Mouse (Mus musculus): ENCODE results near the gene Stn1. TPM values are rescaled to one million over a fixed set of nuclear protein-coding genes. Genes with fewer than 3 reads are reported as not detected.
A peak's percentile ranks its signal among the peaks of the same experiment; 100 is the strongest.

The Stn1 gene
- polyA plus RNA-seq, 1 experiment from 2014 or later, result 49.7 TPM

- Histone ChIP-seq H3K27me3 (ENCODE audit: control insufficient read depth, insufficient read depth, low read length) (no peaks in the 10 kb centered on the region), H3K36me3 (ENCODE audit: control insufficient read depth, insufficient read depth, low read length) (no peaks in the 10 kb centered on the region), H3K27ac (ENCODE audit: low read length) (no peak overlapping the region), H3K4me2 (ENCODE audit: low read depth, low read length) (no peak overlapping the region), H3K9ac (ENCODE audit: low read length) (no peak overlapping the region), H3K9me3 (replicated peaks; ENCODE audit: control insufficient read depth, low read length) (no peaks in the 10 kb centered on the region), H3K4me3 (replicated peaks; ENCODE audit: low read length) (no peak overlapping the region), H3K4me1 (ENCODE audit: control insufficient read depth, insufficient read depth, low read length) (peaks cover 62% of the 10 kb centered on the region)
- no peak for ATAC-seq (ENCODE audit: insufficient read depth, low FRiP score)
- WGBS, result 58% methylated on average over 13 of the region's 13 CpGs
Observed at GRCm38 (mm10) chr19:47457711-47458503, 79.4 kb downstream of the Stn1 start.

GRCm38 (mm10) chr19:47456021-47456420, 81.3 kb downstream of the Stn1 start:
- Histone ChIP-seq H3K9ac (ENCODE audit: low read length) (no peak overlapping the region), H3K9me3 (replicated peaks; ENCODE audit: control insufficient read depth, low read length) (no peaks in the 10 kb centered on the region), H3K4me2 (ENCODE audit: low read depth, low read length) (no peak overlapping the region), H3K27me3 (ENCODE audit: control insufficient read depth, insufficient read depth, low read length) (no peaks in the 10 kb centered on the region), H3K27ac (ENCODE audit: low read length) (no peak overlapping the region), H3K4me3 (replicated peaks; ENCODE audit: low read length) (no peak overlapping the region), H3K4me1 (ENCODE audit: control insufficient read depth, insufficient read depth, low read length) (peaks cover 58% of the 10 kb centered on the region), H3K36me3 (ENCODE audit: control insufficient read depth, insufficient read depth, low read length) (no peaks in the 10 kb centered on the region)
- ATAC-seq (ENCODE audit: insufficient read depth, low FRiP score), result no peak
- 53% methylated on average over 6 of the region's 6 CpGs for WGBS

GRCm38 (mm10) chr19:47455001-47455755, 82.1 kb downstream of the Stn1 start:
- H3K27me3 ChIP-seq (ENCODE audit: control insufficient read depth, insufficient read depth, low read length), result no peaks in the 10 kb centered on the region
- no peak overlapping the region; the same call in 1 of the 2 replicates for H3K27ac ChIP-seq (ENCODE audit: low read length)
- H3K36me3 ChIP-seq (ENCODE audit: control insufficient read depth, insufficient read depth, low read length), result no peaks in the 10 kb centered on the region
- no peak overlapping the region for H3K4me2 ChIP-seq (ENCODE audit: low read depth, low read length)
- 67% methylated on average over 15 of the region's 15 CpGs for WGBS
- peaks cover 60% of the 10 kb centered on the region for H3K4me1 ChIP-seq (ENCODE audit: control insufficient read depth, insufficient read depth, low read length)
- H3K9me3 ChIP-seq (replicated peaks; ENCODE audit: control insufficient read depth, low read length), result no peaks in the 10 kb centered on the region
- H3K9ac ChIP-seq (ENCODE audit: low read length), result no peak overlapping the region
- no peak overlapping the region for H3K4me3 ChIP-seq (replicated peaks; ENCODE audit: low read length)
- no peak for ATAC-seq (ENCODE audit: insufficient read depth, low FRiP score)

- H3K36me3 ChIP-seq (ENCODE audit: control insufficient read depth, insufficient read depth, low read length), result no peaks in the 10 kb centered on the region
- WGBS, result 67% methylated on average over 11 of the region's 11 CpGs
- no peak overlapping the region; the same call in 1 of the 2 replicates for H3K9ac ChIP-seq (ENCODE audit: low read length)
- no peak overlapping the region for H3K4me2 ChIP-seq (ENCODE audit: low read depth, low read length)
- no peaks in the 10 kb centered on the region for H3K9me3 ChIP-seq (replicated peaks; ENCODE audit: control insufficient read depth, low read length)
- peak overlapping the region; percentile 7; the same call in 1 of the 2 replicates for H3K27ac ChIP-seq (ENCODE audit: low read length)
- H3K4me1 ChIP-seq (ENCODE audit: control insufficient read depth, insufficient read depth, low read length), result peaks cover 53% of the 10 kb centered on the region
- ATAC-seq (ENCODE audit: insufficient read depth, low FRiP score), result no peak
- no peaks in the 10 kb centered on the region for H3K27me3 ChIP-seq (ENCODE audit: control insufficient read depth, insufficient read depth, low read length)
- no peak overlapping the region for H3K4me3 ChIP-seq (replicated peaks; ENCODE audit: low read length)
Observed at GRCm38 (mm10) chr19:47454167-47455000, 82.9 kb downstream of the Stn1 start.

- Histone ChIP-seq H3K9ac (ENCODE audit: low read length) (no peak overlapping the region), H3K4me1 (ENCODE audit: control insufficient read depth, insufficient read depth, low read length) (peaks cover 52% of the 10 kb centered on the region), H3K4me3 (replicated peaks; ENCODE audit: low read length) (no peak overlapping the region), H3K36me3 (ENCODE audit: control insufficient read depth, insufficient read depth, low read length) (no peaks in the 10 kb centered on the region), H3K27me3 (ENCODE audit: control insufficient read depth, insufficient read depth, low read length) (no peaks in the 10 kb centered on the region), H3K4me2 (ENCODE audit: low read depth, low read length) (no peak overlapping the region), H3K27ac (ENCODE audit: low read length) (no peak overlapping the region), H3K9me3 (replicated peaks; ENCODE audit: control insufficient read depth, low read length) (no peaks in the 10 kb centered on the region)
- 89% methylated on average over 7 of the region's 7 CpGs for WGBS
- ATAC-seq (ENCODE audit: insufficient read depth, low FRiP score), result no peak
Observed at GRCm38 (mm10) chr19:47453352-47453751, 84.0 kb downstream of the Stn1 start.

GRCm38 (mm10) chr19:47452682-47453081, 84.6 kb downstream of the Stn1 start:
- no peaks in the 10 kb centered on the region for H3K27me3 ChIP-seq (ENCODE audit: control insufficient read depth, insufficient read depth, low read length)

GRCm38 (mm10) chr19:47452211-47452610, 85.1 kb downstream of the Stn1 start:
- no peak for ATAC-seq (ENCODE audit: insufficient read depth, low FRiP score)
- Histone ChIP-seq H3K9me3 (replicated peaks; ENCODE audit: control insufficient read depth, low read length) (no peaks in the 10 kb centered on the region), H3K9ac (ENCODE audit: low read length) (no peak overlapping the region), H3K4me1 (ENCODE audit: control insufficient read depth, insufficient read depth, low read length) (peaks cover 58% of the 10 kb centered on the region), H3K27ac (ENCODE audit: low read length) (no peak overlapping the region), H3K36me3 (ENCODE audit: control insufficient read depth, insufficient read depth, low read length) (no peaks in the 10 kb centered on the region), H3K27me3 (ENCODE audit: control insufficient read depth, insufficient read depth, low read length) (no peaks in the 10 kb centered on the region), H3K4me3 (replicated peaks; ENCODE audit: low read length) (no peak overlapping the region), H3K4me2 (ENCODE audit: low read depth, low read length) (no peak overlapping the region)
- WGBS, result 57% methylated on average over 7 of the region's 7 CpGs

More at GRCm38 (mm10) chr19:47452682-47453081, 84.6 kb downstream of the Stn1 start:
- Histone ChIP-seq H3K9me3 (replicated peaks; ENCODE audit: control insufficient read depth, low read length) (no peaks in the 10 kb centered on the region), H3K4me1 (ENCODE audit: control insufficient read depth, insufficient read depth, low read length) (peaks cover 53% of the 10 kb centered on the region), H3K36me3 (ENCODE audit: control insufficient read depth, insufficient read depth, low read length) (no peaks in the 10 kb centered on the region), H3K4me2 (ENCODE audit: low read depth, low read length) (no peak overlapping the region), H3K9ac (ENCODE audit: low read length) (no peak overlapping the region), H3K27ac (ENCODE audit: low read length) (no peak overlapping the region), H3K4me3 (replicated peaks; ENCODE audit: low read length) (no peak overlapping the region)
- ATAC-seq (ENCODE audit: insufficient read depth, low FRiP score), result no peak
- 76% methylated on average over 10 of the region's 10 CpGs for WGBS

GRCm38 (mm10) chr19:47451476-47452113, 85.7 kb downstream of the Stn1 start:
- H3K27me3 ChIP-seq (ENCODE audit: control insufficient read depth, insufficient read depth, low read length), result no peaks in the 10 kb centered on the region

More at GRCm38 (mm10) chr19:47451476-47452113, 85.7 kb downstream of the Stn1 start:
- WGBS, result 65% methylated on average over 10 of the region's 10 CpGs
- Histone ChIP-seq H3K9ac (ENCODE audit: low read length) (no peak overlapping the region), H3K27ac (ENCODE audit: low read length) (no peak overlapping the region), H3K36me3 (ENCODE audit: control insufficient read depth, insufficient read depth, low read length) (no peaks in the 10 kb centered on the region), H3K4me1 (ENCODE audit: control insufficient read depth, insufficient read depth, low read length) (peaks cover 64% of the 10 kb centered on the region), H3K9me3 (replicated peaks; ENCODE audit: control insufficient read depth, low read length) (no peaks in the 10 kb centered on the region), H3K4me3 (replicated peaks; ENCODE audit: low read length) (no peak overlapping the region), H3K4me2 (ENCODE audit: low read depth, low read length) (no peak overlapping the region)
- ATAC-seq (ENCODE audit: insufficient read depth, low FRiP score), result no peak
